Mouse (Mus musculus) fat pad, adult 2 months (tissue): Measurements from ENCODE around the gene Akap13.

Source experiments
- DNase-seq: peaks from one replicate; pipeline ENCODE4 v3.0.0-alpha.2; 2011; ENCODE audit warnings: low read depth, low spot score; ENCODE audit errors: extremely low read depth

Gene Akap13

DNA sequence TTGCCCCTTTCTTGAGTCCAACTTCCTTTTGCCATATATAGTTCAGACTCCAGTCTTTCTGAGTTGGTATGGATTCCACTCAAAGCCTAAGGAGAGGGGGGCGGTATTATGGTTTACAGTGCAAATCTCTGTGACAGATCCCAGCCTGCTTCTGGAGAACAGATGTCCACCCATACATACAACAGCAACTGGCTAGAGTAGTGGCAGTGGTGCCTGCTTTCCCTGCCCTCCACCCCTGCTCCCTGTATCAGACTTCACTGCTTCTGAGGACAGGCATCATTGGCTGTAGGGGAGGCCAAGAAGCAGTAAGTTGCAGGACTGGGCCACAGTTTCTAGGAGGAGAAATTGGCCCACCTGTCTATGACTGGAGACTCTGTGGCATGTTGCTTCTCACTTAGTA is 102.9 kb downstream of the Akap13 start:
- DNase-seq = no peak

DNA sequence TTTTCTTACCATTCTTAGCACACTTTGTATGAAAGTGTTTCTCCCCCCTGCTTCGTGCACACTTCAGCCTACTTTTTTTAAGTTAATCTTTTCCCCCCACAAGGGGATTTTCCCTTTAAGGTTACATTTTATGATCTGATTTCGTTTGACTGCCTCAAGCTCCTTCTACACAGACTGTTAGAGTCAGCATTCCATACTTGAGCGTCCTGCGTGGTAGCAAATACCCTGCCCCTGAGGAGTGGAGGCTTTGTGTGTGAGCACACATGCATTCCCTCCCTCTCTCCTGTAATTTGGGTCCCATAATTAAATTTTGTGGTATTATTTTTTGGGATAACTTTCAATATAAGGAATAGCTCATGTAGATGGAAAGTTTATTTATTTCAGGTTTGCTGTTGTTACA is 103.8 kb downstream of the Akap13 start:
- DNase-seq = no peak

DNA sequence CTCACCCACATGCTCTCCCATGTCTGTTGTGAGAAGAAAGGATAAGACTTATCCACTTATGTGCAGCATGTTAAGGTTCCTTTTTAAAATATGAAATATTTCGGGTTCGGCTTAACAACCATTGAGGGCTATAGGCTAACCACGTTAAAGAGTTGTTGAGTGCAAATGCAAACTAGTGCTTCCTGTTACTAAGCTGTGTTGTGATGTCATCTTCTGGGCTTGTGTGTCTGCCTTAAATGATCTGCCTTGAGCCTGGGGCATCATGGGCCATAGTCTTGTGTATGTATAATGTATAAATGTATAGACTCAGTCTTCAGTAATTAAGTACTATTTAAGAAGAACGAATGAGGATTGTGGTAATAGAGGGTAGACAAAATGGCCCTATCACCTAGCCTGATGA is 104.6 kb downstream of the Akap13 start:
- no peak for DNase-seq

DNA sequence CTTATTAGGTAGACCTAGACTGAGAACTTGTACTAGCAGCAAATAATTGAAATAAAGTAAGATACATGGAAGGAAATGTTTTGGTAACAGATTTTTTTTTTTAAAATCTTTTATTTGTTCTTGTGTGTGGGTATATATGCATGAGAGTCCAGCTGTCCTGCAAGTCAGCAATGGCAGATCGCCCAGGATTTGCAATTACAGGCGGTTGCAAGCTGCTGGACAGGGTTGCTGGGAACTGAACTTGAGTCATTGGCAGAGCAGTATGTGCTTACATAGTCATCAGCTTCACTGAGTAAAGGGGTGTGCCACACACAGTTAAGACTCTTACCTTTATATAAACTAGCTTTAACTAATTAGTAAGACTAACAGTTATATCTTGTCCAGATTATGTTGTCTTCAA is 105.2 kb downstream of the Akap13 start:
- DNase-seq = no peak

DNA sequence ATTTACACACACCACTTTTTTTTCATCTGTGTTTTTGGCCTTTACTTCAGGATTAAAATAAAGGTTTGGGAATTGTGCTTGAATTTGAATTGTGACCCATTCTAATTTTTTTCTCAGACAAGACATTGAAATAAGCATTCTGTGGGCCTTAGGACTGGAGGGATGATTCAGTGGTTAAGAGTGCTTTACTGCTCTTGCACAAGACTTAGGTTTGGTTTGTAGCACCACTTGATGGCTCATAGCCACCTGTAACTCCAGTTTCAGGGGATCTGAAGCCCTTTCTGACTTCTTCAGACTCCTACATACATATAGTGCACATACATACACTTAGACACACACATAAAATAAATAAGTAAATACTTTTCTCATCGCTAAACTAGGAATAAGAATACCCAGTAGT is 105.8 kb downstream of the Akap13 start:
- no peak for DNase-seq

DNA sequence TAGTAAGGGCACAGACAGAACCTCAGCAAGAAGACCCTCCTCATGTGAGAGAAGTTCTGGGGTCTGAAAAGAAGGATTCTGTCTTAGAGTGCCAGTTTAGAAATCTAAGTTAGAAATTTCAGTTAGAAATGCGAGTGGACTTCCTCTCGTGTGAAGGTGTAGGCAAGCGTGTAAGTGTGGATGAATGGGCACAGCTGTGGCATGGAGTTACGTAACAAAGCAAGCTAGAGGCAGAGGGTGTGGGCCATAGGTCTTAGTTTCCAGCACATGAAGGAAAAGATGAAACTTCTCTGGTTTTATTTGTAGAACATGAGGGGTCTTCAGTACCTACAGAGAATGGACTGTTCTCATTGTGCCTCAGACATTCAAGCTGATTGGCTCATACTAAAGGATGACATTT is 112.9 kb downstream of the Akap13 start:
- no peak for DNase-seq

DNA sequence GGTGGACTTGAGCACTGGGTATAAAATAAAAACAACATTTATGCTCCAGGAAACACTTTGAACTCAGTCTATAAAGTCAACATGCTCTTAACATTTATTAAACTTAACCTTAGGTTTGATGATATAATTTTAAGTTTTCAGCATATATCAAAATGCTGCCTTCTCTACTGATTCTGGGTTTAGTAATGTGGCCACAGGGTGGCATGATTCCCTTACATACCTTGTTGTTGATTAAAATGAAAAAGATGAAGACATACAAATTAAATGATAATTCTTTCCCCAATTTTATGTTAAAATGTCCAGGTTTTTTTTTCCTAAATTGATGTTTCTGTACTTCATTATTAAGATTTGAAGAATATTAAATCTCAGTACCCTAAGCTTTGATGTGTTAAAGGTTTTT is 113.5 kb downstream of the Akap13 start:
- no peak for DNase-seq

DNA sequence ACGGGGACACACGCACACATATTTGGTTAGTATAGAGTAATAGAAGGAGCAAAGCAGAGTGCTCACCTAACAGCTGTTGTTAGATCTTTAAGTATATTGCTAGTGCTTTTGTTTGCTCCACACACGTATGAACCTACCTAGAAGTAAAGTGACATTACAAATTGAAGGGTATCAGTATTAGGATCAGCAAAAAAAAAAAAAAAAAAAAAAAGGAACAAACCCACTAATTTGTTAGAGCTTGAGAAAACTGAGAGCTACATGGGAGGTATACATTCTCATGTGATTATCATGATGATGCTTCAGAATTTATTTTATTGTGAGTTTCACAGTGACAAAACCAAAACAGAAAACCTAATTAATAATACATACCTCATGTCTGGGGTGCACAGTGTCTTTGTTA is 114.9 kb downstream of the Akap13 start:
- DNase-seq = no peak

DNA sequence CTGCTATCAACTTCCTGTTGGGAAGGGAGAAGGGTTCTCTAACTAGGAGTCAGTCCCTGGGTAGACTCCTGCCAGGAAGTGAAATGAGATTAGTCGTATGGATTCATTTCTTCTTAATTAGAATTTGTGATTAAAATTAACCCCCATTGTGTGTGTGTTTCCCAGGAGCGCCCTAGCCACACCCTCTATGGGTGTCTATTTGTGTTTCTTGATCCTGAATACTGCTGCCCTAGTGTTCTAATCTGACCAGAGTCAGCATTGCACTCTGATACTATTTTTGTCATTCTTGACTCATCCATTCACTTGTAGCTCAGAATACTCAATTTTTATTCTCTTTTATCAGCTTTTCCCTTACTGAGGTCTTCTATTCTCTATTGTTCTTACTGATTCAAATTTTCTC is 115.7 kb downstream of the Akap13 start:
- DNase-seq = no peak

DNA sequence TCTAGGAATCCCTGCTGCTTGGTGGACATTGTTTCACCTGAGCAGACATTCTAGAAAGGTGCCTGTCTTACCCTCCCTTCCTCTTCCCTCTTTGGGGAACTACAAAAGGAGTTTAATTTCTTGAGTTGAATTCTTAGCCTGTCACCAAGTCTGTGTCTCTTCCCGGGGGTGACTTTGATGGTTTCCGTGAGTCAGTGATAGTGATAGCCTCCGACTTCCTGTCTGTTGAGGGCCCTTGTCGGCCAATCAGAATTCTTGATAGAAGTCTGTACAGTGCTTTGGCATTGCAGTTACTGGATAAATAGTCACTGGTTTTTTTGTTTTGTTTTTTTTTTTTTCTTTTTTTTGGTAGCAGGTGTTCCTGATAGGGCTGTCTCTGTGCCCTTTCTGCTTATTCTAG is 116.8 kb downstream of the Akap13 start:
- DNase-seq = no peak

DNA sequence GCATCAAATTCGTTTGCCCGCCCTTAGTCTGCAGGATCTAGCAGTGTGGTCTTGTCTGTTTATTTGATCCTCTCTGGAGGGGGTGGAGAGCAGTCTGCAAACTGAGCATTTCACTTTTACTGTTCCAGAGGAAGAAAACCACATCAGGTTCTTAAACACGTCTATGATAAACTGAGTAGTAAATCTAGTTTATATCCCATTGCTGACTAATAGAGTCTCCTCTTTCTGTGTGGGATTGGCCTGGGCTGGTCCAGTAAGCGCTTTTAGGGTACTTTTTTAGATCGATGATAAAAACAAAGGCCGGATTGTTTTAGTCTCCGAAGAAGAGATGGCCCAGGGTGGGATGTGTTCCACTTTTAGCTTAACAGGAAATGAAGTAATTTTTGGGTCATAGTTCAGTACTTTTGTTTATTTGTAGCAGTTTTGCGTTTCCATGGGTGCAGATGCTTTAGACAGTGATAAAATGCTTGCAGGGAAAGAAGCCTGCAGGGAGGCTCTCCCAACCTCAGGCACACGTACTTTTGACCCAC is 119.9 kb downstream of the Akap13 start:
- DNase-seq = no peak

DNA sequence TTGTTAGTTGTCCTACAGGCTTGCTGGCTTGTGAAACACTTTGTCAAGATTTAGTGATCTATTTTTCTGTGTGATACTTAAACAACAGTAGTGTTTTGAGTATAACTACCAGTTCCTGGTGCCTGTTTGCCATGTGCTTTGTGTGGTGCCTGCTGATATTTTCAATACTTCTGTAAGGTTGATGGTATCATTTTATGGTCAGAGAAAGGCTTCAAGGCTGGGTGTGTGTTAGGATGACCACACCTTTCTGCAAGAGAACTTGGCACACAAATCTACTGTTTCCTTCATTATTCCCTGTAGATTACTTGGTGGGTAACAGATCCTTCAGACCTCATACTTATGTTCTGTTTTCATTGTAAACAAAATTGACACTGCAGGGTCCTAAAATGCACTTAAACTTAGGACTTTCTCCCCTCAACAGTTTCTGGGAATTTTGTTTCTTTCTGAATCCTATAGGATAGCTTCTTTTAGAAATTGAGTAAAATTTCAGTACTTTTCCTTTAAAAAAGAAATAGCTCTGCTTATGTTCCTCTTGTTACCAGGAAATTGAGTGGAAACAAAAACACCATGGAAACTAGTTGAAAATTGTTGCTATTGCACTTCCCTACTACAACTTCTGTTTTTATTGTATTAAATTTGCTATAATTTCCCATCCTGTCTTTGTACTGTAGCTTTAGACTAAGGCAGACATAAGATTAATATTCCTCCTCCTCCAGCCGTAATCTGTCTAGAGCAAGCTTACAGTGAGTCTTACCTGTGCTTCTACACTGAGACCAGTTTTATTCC is 120.7 kb downstream of the Akap13 start:
- DNase-seq = no peak

DNA sequence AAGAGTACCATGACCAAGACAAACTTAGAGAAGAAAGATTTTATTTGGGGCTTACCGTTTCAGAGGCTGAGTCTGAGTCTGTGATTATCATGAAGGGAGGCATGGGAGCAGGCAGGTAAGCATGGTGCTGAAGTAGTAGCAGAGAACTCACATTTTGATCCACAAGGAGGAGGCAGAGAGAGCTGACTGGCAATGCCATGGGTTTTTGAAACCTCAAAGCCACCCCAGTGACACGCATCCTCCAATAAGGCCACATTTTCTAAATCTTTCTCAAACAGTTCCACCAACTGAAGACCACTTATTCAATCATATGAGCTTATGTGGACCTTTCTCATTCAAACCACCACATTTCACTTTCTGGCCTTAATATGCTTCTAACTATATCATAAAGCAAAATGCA is 121.5 kb downstream of the Akap13 start:
- DNase-seq = no peak

DNA sequence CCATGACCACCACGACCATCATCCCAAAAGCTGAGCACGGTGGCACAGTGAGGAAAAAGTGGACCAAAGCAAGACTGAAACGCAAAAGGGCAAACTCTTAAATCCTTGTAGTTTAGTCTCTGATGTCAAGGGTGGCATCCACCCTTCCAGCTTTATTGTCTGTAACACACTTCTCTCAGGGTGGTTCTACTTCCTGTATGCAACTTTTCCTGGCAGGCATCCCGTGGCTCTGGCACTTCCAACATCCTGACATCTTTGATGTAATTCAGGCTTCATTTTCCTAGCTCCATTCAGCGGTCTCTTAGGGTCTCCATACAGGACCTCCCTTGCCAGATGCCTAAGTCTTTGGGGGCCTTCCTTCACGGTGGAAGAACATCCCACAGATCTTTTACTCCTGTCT is 122.0 kb downstream of the Akap13 start:
- no peak for DNase-seq

DNA sequence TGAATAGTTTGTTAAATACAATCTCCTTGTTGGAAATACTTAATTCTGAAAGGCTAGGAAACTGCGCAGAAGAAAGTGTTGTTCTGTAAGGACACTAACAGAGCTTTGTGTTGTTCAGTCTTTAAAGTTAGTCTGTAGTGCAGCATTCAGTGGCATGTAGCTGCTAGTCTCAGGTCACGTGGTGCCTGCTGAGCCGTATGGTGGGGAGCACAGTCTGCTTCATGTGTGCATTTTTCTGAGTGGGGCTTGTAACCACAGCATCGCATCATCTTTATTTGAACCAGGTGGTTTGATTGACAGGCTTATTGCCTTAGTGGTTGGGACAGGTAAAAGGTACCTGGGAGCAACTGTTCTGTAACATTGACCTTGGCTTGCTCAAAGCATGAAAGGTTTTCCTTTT is 123.3 kb downstream of the Akap13 start:
- DNase-seq = no peak

DNA sequence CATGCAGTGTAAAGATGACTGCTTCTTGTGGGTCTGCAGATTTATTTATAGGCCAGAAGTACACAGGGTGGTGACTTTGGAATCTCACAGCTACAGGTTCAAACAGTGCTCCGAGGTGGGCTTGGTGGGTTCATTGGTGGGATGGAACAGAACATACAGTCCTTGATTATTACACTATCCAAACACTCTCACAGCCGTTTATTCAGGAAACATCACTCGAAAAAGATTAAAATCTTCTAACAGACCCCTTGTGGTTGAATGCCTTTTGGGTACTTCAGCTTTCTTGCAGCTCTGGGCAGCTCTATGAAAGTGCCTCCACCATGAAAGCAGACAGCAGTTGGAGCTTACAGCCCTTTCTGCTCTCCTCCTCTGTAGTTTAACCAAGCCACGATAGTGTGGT is 126.8 kb downstream of the Akap13 start:
- DNase-seq = no peak

DNA sequence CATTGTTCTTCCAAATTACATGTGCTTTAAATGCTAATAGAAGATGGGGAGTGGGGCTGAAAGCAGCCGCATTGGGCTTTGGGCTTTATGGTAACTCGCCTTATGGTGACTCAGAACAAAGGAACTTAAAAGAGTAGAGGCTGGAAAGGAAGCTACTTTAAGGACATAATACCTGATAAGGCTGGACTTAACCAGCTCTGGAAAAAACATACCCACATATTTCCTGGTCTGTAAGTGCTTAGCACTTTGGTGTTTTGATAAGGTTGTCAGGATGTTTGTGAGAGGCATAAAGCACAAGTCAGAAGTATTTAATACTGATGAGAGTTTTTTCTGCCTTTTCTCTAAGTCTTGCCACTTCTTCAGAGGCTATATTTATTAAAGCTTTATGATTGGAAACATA is 128.8 kb downstream of the Akap13 start:
- DNase-seq = no peak

DNA sequence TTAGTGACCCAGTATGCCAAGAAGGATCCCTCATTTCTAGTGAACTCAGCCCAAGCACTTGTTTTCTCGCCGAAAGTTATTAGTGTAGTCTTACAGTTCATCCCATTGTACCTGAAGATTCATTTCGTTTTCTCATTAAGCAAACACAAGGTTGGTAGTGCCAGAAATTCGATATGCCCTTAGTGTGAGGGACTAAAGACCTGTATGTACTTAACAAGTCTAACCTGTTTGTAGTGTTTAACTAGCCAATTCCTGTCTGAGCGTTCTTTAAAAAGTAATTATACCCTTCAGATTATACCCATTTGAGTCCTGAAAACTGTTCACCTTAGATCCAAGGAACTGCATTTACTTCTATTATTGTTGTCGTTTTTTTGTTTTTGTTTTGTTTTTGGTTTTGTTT is 130.1 kb downstream of the Akap13 start:
- DNase-seq = no peak

DNA sequence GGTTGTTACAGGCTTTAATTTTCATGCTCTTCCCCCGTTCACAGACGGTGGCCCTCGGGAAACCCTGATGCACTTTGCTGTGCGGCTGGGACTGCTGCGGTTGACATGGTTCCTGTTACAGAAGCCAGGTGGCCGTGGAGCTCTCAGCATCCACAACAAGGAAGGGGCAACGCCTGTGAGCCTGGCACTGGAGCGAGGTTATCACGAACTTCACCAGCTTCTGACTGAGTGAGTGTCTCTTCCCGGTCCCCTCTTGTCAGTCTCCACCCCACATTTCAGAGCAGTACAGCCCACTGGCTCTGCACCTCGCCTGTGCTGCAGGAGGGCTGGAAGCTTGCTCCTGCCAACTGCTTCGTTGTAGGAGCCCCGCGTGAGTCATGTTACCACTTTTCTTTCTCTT is 130.8 kb downstream of the Akap13 start:
- DNase-seq = no peak

DNA sequence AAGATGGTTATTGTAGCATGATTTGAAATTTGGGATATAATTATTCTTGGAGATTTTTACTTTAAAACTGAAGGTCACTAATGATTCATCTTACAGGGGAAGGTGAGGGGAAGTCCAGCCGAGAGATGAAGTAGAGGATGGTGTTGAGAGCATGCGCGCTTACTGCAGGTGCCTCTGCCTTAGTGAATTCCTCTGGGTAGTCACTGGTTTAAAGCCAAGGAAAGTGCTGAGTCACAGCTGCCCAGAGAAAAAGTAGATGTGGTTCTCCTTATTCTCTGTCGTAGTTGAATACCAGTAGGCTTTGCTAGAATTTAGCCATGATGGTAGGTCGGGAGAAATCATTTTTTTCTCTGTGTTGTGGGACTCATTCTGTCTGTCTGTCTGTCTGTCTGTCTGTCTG is 132.4 kb downstream of the Akap13 start:
- no peak for DNase-seq

DNA sequence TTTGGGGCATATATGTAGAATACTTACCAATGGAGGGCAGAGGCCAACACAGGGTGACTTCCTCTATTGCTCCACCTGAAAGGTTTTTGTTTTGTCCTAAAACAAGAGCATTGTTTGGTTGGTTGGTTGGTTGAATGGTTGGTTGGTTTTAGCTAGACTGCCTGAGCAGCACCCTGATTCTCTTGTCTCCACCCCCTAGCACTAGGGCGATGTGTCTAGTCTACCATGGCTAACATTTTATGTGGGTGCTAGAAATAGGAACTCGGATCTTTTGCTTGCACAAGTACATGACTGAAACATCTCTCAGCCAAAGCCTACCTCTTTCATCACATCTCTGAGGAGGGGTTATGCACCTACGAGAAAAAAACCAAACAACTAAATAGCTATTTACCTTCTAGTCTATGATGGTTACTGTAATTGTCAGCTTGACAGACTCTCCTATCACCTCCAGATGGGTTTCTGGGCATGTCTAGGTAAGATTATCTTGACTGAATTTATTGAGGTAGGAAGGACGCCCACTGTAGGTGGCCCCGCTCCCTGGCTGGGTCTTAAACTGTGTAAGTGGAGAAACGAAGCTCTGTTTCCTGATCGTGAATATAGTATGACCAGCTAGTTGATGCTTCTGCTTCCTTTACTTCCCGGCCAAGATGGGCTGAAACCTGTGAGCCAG is 134.1 kb downstream of the Akap13 start:
- no peak for DNase-seq

DNA sequence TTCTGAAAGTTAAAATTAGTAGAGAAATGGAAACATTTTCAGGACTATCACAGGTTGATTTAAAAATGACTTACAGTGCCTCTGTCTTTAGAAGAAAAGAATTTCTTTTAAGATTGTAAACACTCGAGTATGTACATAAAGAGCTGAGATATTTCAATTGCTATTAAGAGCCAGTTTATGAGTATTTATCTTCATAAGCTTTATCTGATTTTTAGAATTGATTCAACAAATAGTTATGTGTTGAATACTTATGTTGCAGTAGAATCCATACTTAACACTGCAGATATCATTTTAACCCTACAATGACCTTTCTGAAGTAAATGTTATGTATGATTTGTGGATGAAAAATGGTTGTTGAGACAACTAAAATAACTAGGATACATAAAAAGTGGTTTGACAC is 136.6 kb downstream of the Akap13 start:
- no peak for DNase-seq

DNA sequence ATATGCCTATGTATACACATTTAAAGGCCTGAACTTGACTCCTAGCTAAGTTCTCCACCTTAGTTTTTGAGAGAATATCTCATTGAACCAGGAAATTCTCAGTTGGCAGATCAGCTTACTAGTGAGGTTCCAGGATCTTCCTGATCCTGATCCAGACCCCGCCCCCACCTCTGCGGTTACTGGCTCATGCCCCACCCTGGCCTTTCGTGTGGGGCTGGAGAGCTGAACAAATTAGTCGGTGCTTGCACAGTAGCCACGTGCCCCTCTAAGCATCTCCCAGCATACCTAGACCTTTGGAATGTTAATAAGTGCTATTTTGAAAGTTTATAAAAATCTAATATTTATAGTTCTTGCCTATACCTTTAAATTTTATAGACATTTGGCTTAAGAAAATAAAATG is 139.5 kb downstream of the Akap13 start:
- DNase-seq = no peak
